Mouse (Mus musculus) liver, embryonic 12.5 days (tissue): ENCODE results near the gene Acad9. TPM values are rescaled to one million over a fixed set of nuclear protein-coding genes. Genes with fewer than 3 reads are reported as not detected.

Experiments used
- ATAC-seq: fragments of 200-750 bp; cut with Nextera tagmentation; 2 replicates; pipeline ENCODE4 v1.8.0; 2017; ENCODE audit warnings: moderate number of reproducible peaks, mild to moderate bottlenecking, moderate library complexity
- H3K27ac ChIP-seq: fragments of 300-500 bp; sonication (generic); 2 replicates; pipeline ENCODE4 v1.5.1; 2016; ENCODE audit warnings: mild to moderate bottlenecking
- H3K27me3 ChIP-seq: fragments of 300-500 bp; sonication (generic); replicated peaks from 2 replicates; pipeline ENCODE4 v1.6.1; 2016; ENCODE audit warnings: mild to moderate bottlenecking, moderate library complexity
- H3K36me3 ChIP-seq: fragments of 300-500 bp; sonication (generic); 2 replicates; pipeline ENCODE4 v1.6.1; 2016; ENCODE audit warnings: mild to moderate bottlenecking, moderate library complexity
- H3K4me1 ChIP-seq: fragments of 300-500 bp; sonication (generic); 2 replicates; pipeline ENCODE4 v1.6.1; 2016
- H3K4me2 ChIP-seq: fragments of 300-500 bp; sonication (generic); 2 replicates; pipeline ENCODE4 v1.6.1; 2016; ENCODE audit warnings: mild to moderate bottlenecking, moderate library complexity
- H3K4me3 ChIP-seq: fragments of 300-500 bp; sonication (generic); 2 replicates; pipeline ENCODE4 v1.5.1; 2016; ENCODE audit warnings: mild to moderate bottlenecking, moderate library complexity
- H3K9ac ChIP-seq: fragments of 300-500 bp; sonication (generic); 2 replicates; pipeline ENCODE4 v1.6.1; 2016; ENCODE audit warnings: mild to moderate bottlenecking, moderate library complexity
- H3K9me3 ChIP-seq: fragments of 300-500 bp; sonication (generic); replicated peaks from 2 replicates; pipeline ENCODE4 v1.6.1; 2016; ENCODE audit warnings: mild to moderate bottlenecking, moderate library complexity
- WGBS: fragments of 180-500 bp; shearing (Covaris S2); methylation state at CpG from one replicate; pipeline ENCODE4 v1.1.7; 2016; ENCODE audit not compliant: insufficient replicate concordance; 5-methylcytosine and 5-hydroxymethylcytosine counted together
- polyA plus RNA-seq: library from polyadenylated mRNA; unstranded; fragments of >200 nt; fragmentation: Nextera tagmentation; extraction: Ambion mirVana; gene quantifications from 2 replicates; pipeline ENCODE4 v1.2.1, GENCODE M21; 2016

Gene Acad9
- polyA plus RNA-seq, 1 experiment from 2014 or later = 42.0 TPM

DNA sequence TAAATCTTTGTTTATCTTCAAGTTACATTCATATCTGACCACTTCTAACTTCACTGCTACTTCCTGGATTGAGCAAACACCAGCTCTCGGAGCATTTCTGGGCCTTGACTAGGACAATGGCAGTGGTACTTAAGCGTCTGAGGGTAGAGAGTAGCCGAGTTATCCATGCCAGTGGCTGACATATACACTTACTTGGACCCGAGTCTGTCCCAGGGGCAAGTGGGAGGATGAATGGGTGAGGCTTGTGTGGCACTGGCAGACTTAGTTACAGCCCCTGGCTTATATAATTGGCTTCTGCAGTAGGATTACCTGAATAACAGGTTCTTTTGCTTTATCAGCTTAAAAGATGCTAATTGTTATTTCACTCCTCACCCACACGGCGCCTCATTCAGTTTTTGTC is 2.0 kb downstream of the Acad9 start:
- H3K4me2 ChIP-seq = no peak overlapping the region
- 80% methylated on average over 6 of the region's 6 CpGs for WGBS
- no peak overlapping the region for H3K4me3 ChIP-seq

DNA sequence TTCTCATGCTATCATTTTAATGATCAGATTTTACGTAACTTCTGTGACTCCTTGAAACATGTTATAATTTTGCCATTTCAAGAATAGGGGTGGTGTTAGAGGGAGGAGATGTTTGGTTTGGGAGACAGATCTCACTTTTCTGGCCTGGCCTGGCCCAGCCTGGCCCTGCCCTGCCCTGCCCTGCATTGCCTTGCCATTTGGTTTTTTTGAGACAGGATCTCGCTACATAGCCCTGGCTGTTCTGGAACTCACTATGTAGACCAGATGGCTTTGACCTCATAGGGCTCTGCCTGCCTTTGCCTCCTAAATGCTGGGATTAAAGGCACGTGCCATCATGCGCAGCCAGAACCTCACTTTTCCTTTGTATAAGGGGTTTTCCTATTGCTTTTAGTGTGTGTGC is 4.7 kb downstream of the Acad9 start:
- Histone ChIP-seq H3K4me1 (peaks cover 19% of the 10 kb centered on the region), H3K9me3 (no peaks in the 10 kb centered on the region), H3K27me3 (no peaks in the 10 kb centered on the region), H3K27ac (no peak overlapping the region), H3K4me3 (no peak overlapping the region), H3K9ac (no peak overlapping the region), H3K4me2 (no peak overlapping the region), H3K36me3 (peaks cover 51% of the 10 kb centered on the region)
- WGBS = 83% methylated on average over 4 of the region's 4 CpGs
- no peak for ATAC-seq

More for the DNA sequence above, 2.0 kb downstream of the Acad9 start:
- Histone ChIP-seq H3K9me3 (no peaks in the 10 kb centered on the region), H3K27me3 (peaks cover 8% of the 10 kb centered on the region; the same call in 1 of the 2 replicates), H3K27ac (no peak overlapping the region), H3K4me1 (peaks cover 19% of the 10 kb centered on the region), H3K36me3 (peaks cover 30% of the 10 kb centered on the region), H3K9ac (no peak overlapping the region)
- ATAC-seq = no peak

- H3K36me3 ChIP-seq = peaks cover 58% of the 10 kb centered on the region
- H3K27me3 ChIP-seq = no peaks in the 10 kb centered on the region
- no peak for ATAC-seq
- no peak overlapping the region for H3K4me3 ChIP-seq
- H3K27ac ChIP-seq = no peak overlapping the region
- peaks cover 19% of the 10 kb centered on the region for H3K4me1 ChIP-seq
- H3K9ac ChIP-seq = no peak overlapping the region
- no peaks in the 10 kb centered on the region for H3K9me3 ChIP-seq
- no peak overlapping the region for H3K4me2 ChIP-seq
- 80% methylated on average over 5 of the region's 5 CpGs for WGBS
Measured at GRCm38 (mm10) chr3:36071047-36071446, 5.3 kb downstream of the Acad9 start.

GRCm38 (mm10) chr3:36074231-36074630 is 8.5 kb downstream of the Acad9 start:
- no peak for ATAC-seq
- Histone ChIP-seq H3K4me2 (no peak overlapping the region), H3K27me3 (no peaks in the 10 kb centered on the region), H3K9me3 (no peaks in the 10 kb centered on the region), H3K4me1 (no peaks in the 10 kb centered on the region), H3K9ac (no peak overlapping the region), H3K36me3 (peaks cover 81% of the 10 kb centered on the region), H3K4me3 (no peak overlapping the region), H3K27ac (no peak overlapping the region)
- WGBS = 84% methylated on average over 6 of the region's 6 CpGs

DNA sequence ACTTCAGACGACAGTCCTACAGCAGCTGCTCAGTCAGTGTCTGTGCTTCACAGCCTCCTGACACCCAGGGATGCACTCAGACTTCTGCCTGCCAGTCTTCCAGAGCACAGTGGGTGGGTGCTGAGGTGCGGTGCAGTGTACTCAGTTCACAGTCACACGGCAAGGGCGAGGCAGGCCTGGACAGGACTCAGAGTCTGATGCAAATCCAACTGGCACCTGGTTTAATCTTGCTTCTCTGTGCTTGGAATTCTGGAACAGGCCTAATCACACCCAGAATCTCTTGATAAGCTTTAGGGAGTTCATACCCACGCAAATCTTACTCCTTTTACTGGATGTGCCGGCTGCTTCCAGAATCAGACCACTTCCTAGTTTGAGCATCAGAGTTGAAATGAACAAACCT is 9.7 kb downstream of the Acad9 start:
- Histone ChIP-seq H3K4me2 (no peak overlapping the region), H3K4me1 (no peaks in the 10 kb centered on the region), H3K36me3 (peaks cover 80% of the 10 kb centered on the region), H3K4me3 (no peak overlapping the region), H3K9ac (no peak overlapping the region), H3K27me3 (no peaks in the 10 kb centered on the region), H3K27ac (no peak overlapping the region), H3K9me3 (no peaks in the 10 kb centered on the region)
- no peak for ATAC-seq
- WGBS = 77% methylated on average over 6 of the region's 6 CpGs

DNA sequence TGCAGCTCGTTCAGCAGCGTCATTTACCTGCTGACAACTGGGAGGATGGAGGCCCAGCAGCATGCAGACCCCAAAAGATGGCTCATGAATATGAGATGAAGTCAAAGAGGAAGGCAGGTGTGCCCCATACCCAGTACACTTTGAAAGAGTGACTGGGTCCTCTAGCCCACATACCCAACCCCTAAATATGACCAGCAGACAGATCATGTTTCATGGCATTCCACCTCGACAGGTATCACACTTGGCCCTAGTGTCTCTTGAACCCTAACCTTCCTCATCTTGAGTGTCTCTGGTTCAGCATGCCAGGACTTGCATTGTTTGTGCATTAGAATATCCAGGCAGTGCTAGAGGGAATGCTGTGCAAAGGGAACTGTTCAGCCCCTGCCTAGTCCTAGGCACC is 11.6 kb downstream of the Acad9 start:
- Histone ChIP-seq H3K4me2 (no peak overlapping the region), H3K4me3 (no peak overlapping the region), H3K27me3 (no peaks in the 10 kb centered on the region), H3K9ac (no peak overlapping the region), H3K36me3 (peaks cover 89% of the 10 kb centered on the region), H3K9me3 (no peaks in the 10 kb centered on the region), H3K4me1 (no peaks in the 10 kb centered on the region), H3K27ac (no peak overlapping the region)
- WGBS = 89% methylated on average over 3 of the region's 3 CpGs
- no peak for ATAC-seq

- H3K27ac ChIP-seq = no peak overlapping the region
- H3K4me1 ChIP-seq = no peaks in the 10 kb centered on the region
- 72% methylated on average over 5 of the region's 5 CpGs for WGBS
- peaks cover 94% of the 10 kb centered on the region for H3K36me3 ChIP-seq
- no peaks in the 10 kb centered on the region for H3K9me3 ChIP-seq
- no peak overlapping the region for H3K9ac ChIP-seq
- no peak for ATAC-seq
- H3K4me3 ChIP-seq = no peak overlapping the region
- H3K27me3 ChIP-seq = no peaks in the 10 kb centered on the region
- H3K4me2 ChIP-seq = no peak overlapping the region
Measured at GRCm38 (mm10) chr3:36079886-36080285, 14.1 kb downstream of the Acad9 start.

GRCm38 (mm10) chr3:36080741-36081140 is 15.0 kb downstream of the Acad9 start:
- WGBS = 78% methylated on average over 5 of the region's 5 CpGs

GRCm38 (mm10) chr3:36082843-36083242 is 17.1 kb downstream of the Acad9 start:
- WGBS = 86% methylated on average over 4 of the region's 4 CpGs
- no peak overlapping the region for H3K4me2 ChIP-seq
- no peaks in the 10 kb centered on the region for H3K27me3 ChIP-seq
- H3K9me3 ChIP-seq = no peaks in the 10 kb centered on the region
- ATAC-seq = no peak
- H3K9ac ChIP-seq = no peak overlapping the region
- H3K4me1 ChIP-seq = no peaks in the 10 kb centered on the region
- peaks cover 94% of the 10 kb centered on the region for H3K36me3 ChIP-seq
- no peak overlapping the region for H3K4me3 ChIP-seq
- no peak overlapping the region for H3K27ac ChIP-seq

More at GRCm38 (mm10) chr3:36080741-36081140, 15.0 kb downstream of the Acad9 start:
- Histone ChIP-seq H3K4me1 (no peaks in the 10 kb centered on the region), H3K27ac (no peak overlapping the region), H3K36me3 (peaks cover 94% of the 10 kb centered on the region), H3K4me3 (no peak overlapping the region), H3K9me3 (no peaks in the 10 kb centered on the region), H3K27me3 (no peaks in the 10 kb centered on the region), H3K9ac (no peak overlapping the region), H3K4me2 (no peak overlapping the region)
- no peak for ATAC-seq

DNA sequence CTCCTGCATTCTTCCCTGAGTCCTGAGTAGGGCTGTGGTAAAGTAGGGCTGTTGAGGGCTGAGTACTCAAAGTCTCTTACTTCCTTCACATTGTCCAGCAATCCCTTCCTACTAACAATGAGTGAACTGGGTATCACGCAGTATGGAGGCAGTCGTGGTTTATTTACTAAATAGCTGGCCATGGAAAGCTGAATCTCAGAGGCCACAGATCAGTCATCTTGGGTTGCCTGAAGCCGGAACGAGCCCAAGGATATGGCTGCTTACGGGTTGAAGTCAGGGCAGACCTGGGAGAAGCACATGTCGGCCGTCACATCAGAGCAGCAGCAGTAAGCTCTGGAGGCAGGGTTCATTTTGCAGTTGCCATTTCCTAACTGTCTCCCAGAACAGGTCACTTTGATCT is 17.6 kb downstream of the Acad9 start:
- WGBS = 84% methylated on average over 7 of the region's 7 CpGs
- H3K4me2 ChIP-seq = no peak overlapping the region
- H3K9ac ChIP-seq = no peak overlapping the region
- H3K4me3 ChIP-seq = no peak overlapping the region
- H3K4me1 ChIP-seq = no peaks in the 10 kb centered on the region
- peaks cover 94% of the 10 kb centered on the region for H3K36me3 ChIP-seq
- H3K27ac ChIP-seq = no peak overlapping the region
- no peaks in the 10 kb centered on the region for H3K9me3 ChIP-seq
- ATAC-seq = no peak
- H3K27me3 ChIP-seq = no peaks in the 10 kb centered on the region

DNA sequence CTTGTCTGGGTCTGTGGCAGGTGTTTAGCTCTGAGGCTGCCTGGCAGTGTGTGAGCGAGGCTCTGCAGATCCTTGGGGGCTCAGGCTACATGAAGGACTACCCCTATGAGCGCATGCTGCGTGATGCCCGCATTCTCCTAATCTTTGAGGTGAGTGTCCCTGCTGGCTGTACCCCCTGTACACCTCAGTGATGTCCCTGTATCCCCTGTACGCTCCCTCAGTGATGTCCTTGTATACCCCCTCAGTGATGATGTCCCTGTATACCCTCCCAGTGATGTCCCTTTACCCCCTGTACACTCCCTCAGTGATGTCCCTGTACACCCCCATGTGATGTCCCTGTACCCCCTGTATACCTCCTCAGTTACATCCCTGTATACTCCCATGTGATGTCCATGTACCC is 19.6 kb downstream of the Acad9 start:
- 82% methylated on average over 5 of the region's 5 CpGs for WGBS
- H3K27me3 ChIP-seq = no peaks in the 10 kb centered on the region
- H3K36me3 ChIP-seq = peaks cover 95% of the 10 kb centered on the region
- H3K4me2 ChIP-seq = no peak overlapping the region
- H3K9me3 ChIP-seq = no peaks in the 10 kb centered on the region
- no peaks in the 10 kb centered on the region for H3K4me1 ChIP-seq
- no peak overlapping the region for H3K9ac ChIP-seq
- ATAC-seq = no peak
- H3K4me3 ChIP-seq = no peak overlapping the region
- no peak overlapping the region for H3K27ac ChIP-seq

DNA sequence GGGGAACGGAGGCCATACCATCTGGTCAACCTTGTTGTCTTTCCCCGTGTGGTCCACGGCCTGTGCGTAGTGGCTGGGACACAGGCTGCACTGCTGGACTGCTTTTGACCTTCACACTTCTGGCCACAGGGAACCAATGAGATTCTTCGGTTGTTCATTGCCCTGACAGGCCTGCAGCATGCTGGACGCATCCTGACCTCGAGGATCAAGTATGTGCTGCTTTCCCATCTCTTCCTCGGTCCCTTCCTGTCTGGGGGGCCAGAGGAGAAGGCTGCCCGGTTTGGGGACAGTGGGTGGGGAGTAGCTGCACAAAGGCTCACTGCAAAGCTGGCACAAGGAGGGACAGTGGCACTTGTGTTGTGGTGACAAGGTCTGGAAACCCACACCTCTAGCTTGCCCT is 21.8 kb downstream of the Acad9 start:
- Histone ChIP-seq H3K36me3 (peaks cover 89% of the 10 kb centered on the region), H3K4me2 (no peak overlapping the region), H3K9me3 (no peaks in the 10 kb centered on the region), H3K4me3 (no peak overlapping the region), H3K27ac (no peak overlapping the region), H3K4me1 (no peaks in the 10 kb centered on the region), H3K9ac (no peak overlapping the region), H3K27me3 (no peaks in the 10 kb centered on the region)
- no peak for ATAC-seq
- WGBS = 82% methylated on average over 9 of the region's 9 CpGs

DNA sequence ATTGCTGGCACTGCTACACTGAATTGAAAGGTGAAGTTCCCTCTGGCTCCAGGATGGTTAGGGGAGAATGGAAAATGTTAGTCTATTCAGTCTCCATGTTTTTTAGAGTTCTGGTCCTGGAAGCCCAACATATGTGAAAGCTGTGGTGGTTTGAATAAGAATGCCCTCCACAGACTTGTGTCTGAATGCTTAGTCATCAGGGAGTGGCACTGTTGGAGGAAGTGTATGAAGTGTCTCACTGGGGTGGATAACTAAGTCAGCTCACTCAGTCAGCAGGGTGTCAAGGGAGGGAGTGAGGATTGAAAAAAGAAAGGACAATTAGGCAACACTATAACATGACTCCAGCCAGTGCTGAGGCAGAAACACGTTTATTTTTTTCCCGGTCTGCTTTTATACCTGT is 29.6 kb downstream of the Acad9 start:
- Histone ChIP-seq H3K9ac (no peak overlapping the region), H3K27me3 (no peaks in the 10 kb centered on the region), H3K9me3 (no peaks in the 10 kb centered on the region), H3K4me2 (no peak overlapping the region), H3K4me1 (no peaks in the 10 kb centered on the region), H3K27ac (no peak overlapping the region), H3K36me3 (peaks cover 15% of the 10 kb centered on the region), H3K4me3 (no peak overlapping the region)
- WGBS = 75% methylated on average over 2 of the region's 2 CpGs
- ATAC-seq = no peak
